In genomic region chr17:14666451-14666850, GRCm38 (mm10) we compare ENCODE assay signal across 26 mouse cellular contexts.
"Had no signal": no experiment of that assay in that cellular context is flagged by ENCODE, and none has a peak within 500 bp of the region (broad histone marks: within the 10 kb centered on the region; RNA-seq: fewer than 3 reads in every experiment).

No protein-coding gene starts in this region.

- H3K4me1 ChIP-seq: heart, embryonic 10.5 days; heart, embryonic 12.5 days; hindbrain, embryonic 13.5 days; hindbrain, embryonic 15.5 days; kidney, embryonic 15.5 days; limb, embryonic 13.5 days; limb, embryonic 15.5 days; liver, embryonic 12.5 days had no signal

- H3K9me3 ChIP-seq: heart, embryonic 10.5 days; heart, embryonic 12.5 days; hindbrain, embryonic 13.5 days; hindbrain, embryonic 15.5 days; kidney, embryonic 15.5 days; limb, embryonic 13.5 days; limb, embryonic 15.5 days; liver, embryonic 12.5 days had no signal

- H3K4me3 ChIP-seq: heart, embryonic 10.5 days; heart, embryonic 12.5 days; hindbrain, embryonic 13.5 days; hindbrain, embryonic 15.5 days; kidney, embryonic 15.5 days; limb, embryonic 13.5 days; limb, embryonic 15.5 days; liver, embryonic 12.5 days had no signal

- H3K36me3 ChIP-seq: heart, embryonic 10.5 days; hindbrain, embryonic 13.5 days; hindbrain, embryonic 15.5 days; liver, embryonic 12.5 days had no signal

- H3K4me2 ChIP-seq: heart, embryonic 12.5 days; hindbrain, embryonic 13.5 days; hindbrain, embryonic 15.5 days; kidney, embryonic 15.5 days; limb, embryonic 13.5 days; limb, embryonic 15.5 days; liver, embryonic 12.5 days had no signal

- ATAC-seq: hindbrain, postnatal 0 days; intestine, embryonic 16.5 days; liver, embryonic 12.5 days had no signal

- H3K27me3 ChIP-seq: hindbrain, embryonic 13.5 days; hindbrain, embryonic 15.5 days; kidney, embryonic 15.5 days; limb, embryonic 13.5 days; limb, embryonic 15.5 days; liver, embryonic 12.5 days had no signal

- H3K27ac ChIP-seq: heart, embryonic 10.5 days; hindbrain, embryonic 13.5 days; hindbrain, embryonic 15.5 days; hindbrain, postnatal 0 days; kidney, embryonic 15.5 days; kidney, postnatal 0 days; limb, embryonic 13.5 days; limb, embryonic 15.5 days; liver, embryonic 12.5 days; liver, embryonic 14.5 days had no signal

- DNase-seq: gastrocnemius, postnatal 14 days; gastrocnemius, postnatal 36 days; heart, adult 18-20 months; heart, postnatal 10 days; heart, postnatal 36 days; kidney, adult 11 months; kidney, adult 2 months; kidney, adult 9 months; kidney, postnatal 14 days; kidney, postnatal 36 days; layer of hippocampus, adult 9-11 months; layer of hippocampus, postnatal 36 days; left cerebral cortex, postnatal 4 days; lung, adult 18-20 months had no signal

- H3K9ac ChIP-seq: heart, embryonic 12.5 days; hindbrain, embryonic 13.5 days; hindbrain, embryonic 15.5 days; kidney, embryonic 15.5 days; limb, embryonic 13.5 days; limb, embryonic 15.5 days; liver, embryonic 12.5 days; liver, embryonic 14.5 days had no signal
